In the genomic region with DNA sequence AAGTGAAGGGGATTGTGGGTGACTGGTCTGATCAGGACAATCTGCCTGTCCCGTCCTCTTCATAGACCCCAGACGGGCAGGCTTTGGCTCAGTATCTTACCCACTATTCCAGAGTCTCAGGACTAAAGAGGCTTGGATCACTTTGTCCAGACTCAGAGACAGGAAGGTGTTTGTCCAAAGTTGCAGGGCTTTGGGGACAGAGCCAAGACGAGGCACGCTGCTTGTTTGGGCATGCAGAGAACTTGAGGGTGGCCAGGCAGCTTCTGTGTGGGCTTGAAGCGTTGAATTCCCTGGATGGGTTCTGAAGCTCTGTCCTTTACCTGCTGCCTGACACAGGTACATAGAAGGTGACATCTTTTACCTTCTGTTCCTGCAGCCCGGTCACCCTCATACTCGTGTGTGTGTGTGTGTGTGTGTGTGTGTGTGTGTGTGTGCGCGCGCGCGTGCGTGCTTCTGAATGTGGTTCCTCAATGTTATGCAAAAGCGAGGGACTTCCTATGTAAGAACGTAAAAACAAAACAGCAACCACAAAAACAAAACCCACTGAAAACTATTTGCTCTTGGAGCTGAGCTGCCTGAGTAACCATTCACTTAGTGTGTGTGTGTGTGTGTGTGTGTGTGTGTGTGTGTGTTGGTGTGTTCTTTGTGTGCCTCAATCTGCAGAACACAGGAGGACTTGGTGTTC, we compare ENCODE assay signal across 1 mouse cellular context.
TF ChIP-seq lines count a peak whose summit lies in the region.

No protein-coding gene starts in this region.

TF ChIP-seq in CH12.LX, 34 proteins besides CTCF, POLR2A, EP300 and RAD21 (continued from another document):
- no peak for TF ChIP-seq JUN (IDR thresholded peaks at IDR 0.05; ENCODE audit: insufficient read depth, low read depth, low read length)
- TF ChIP-seq TCF12 (IDR thresholded peaks at IDR 0.05; ENCODE audit: low read depth, low read length) = no peak
- peak; percentile 69 for TF ChIP-seq NRF1 (IDR thresholded peaks at IDR 0.05; ENCODE audit: low read depth, low read length)
- TF ChIP-seq CHD2 (IDR thresholded peaks at IDR 0.05; ENCODE audit: low read length) = no peak
- TF ChIP-seq BHLHE40 (IDR thresholded peaks at IDR 0.05; ENCODE audit: low read depth, low read length) = peak; percentile 28; the same call in 1 of the 2 replicates
- no peak for TF ChIP-seq SIN3A (IDR thresholded peaks at IDR 0.05; ENCODE audit: low read length)
- 0 out of 2 replicates have a peak, but pooled peaks have one; percentile 21 for TF ChIP-seq ELF1 (IDR thresholded peaks at IDR 0.05; ENCODE audit: low read depth, low read length)
